Mouse (Mus musculus): ENCODE data around the gene Gja5. TPM values are rescaled to one million over a fixed set of nuclear protein-coding genes. Genes with fewer than 3 reads are reported as not detected.
A peak's percentile ranks its signal among the peaks of the same experiment; 100 is the strongest.

Gja5 gene
- polyA plus RNA-seq, 1 experiment from 2014 or later: 12.4 TPM

GRCm38 (mm10) chr3:97039721-97040120 is 135.2 kb downstream of the Gja5 start:
- no peak for TF ChIP-seq CTCF (IDR thresholded peaks at IDR 0.05; ENCODE audit: low read depth)
- Histone ChIP-seq H3K27me3 (ENCODE audit: insufficient read depth, low read length) (no peaks in the 10 kb centered on the region), H3K27ac (no peak overlapping the region), H3K9ac (ENCODE audit: low read depth, low read length) (no peak overlapping the region), H3K4me3 (replicated peaks; ENCODE audit: low read depth, low read length) (no peak overlapping the region), H3K4me2 (ENCODE audit: low read length) (no peak overlapping the region), H3K36me3 (ENCODE audit: insufficient read depth, low read length) (no peaks in the 10 kb centered on the region), H3K4me1 (replicated peaks; ENCODE audit: insufficient read depth, low read length) (no peaks in the 10 kb centered on the region), H3K9me3 (replicated peaks; ENCODE audit: low read length) (no peaks in the 10 kb centered on the region)
- DNase-seq (ENCODE audit: low spot score): peak; percentile 12
- 68% methylated on average over 6 of the region's 6 CpGs for WGBS
- no peak for ATAC-seq (replicated peaks; ENCODE audit: low FRiP score, low read depth)

- Histone ChIP-seq H3K4me2 (ENCODE audit: low read length) (no peak overlapping the region), H3K9ac (ENCODE audit: low read depth, low read length) (no peak overlapping the region), H3K4me1 (replicated peaks; ENCODE audit: insufficient read depth, low read length) (no peaks in the 10 kb centered on the region), H3K36me3 (ENCODE audit: insufficient read depth, low read length) (no peaks in the 10 kb centered on the region), H3K4me3 (replicated peaks; ENCODE audit: low read depth, low read length) (no peak overlapping the region), H3K27ac (no peak overlapping the region), H3K27me3 (ENCODE audit: insufficient read depth, low read length) (no peaks in the 10 kb centered on the region), H3K9me3 (replicated peaks; ENCODE audit: low read length) (no peaks in the 10 kb centered on the region)
- ATAC-seq (replicated peaks; ENCODE audit: low FRiP score, low read depth): no peak
- no peak for DNase-seq (ENCODE audit: low spot score)
- WGBS: 52% methylated on average over 5 of the region's 5 CpGs
- TF ChIP-seq CTCF (IDR thresholded peaks at IDR 0.05; ENCODE audit: low read depth): no peak
These were observed 139.7 kb downstream of the Gja5 start for GRCm38 (mm10) chr3:97044188-97044587.

DNA sequence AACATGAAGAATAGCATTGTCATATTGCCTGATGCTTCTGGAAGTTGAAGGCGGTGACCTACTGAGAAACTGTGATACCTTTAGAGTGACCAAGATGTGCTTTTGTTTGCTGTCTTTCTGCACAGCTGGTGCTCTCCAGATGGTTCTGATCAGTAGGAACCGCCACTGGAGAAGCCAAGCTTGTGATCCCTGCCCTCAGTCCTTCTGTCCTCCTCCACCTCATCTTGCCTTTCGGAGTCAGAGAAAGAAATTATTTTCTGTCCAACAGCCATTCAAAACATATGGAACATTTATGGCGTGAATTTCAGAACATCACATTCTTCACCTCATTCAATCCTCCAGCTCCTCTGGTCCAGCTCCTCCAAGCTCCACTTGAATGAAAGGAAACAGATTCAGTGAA is 143.3 kb downstream of the Gja5 start:
- no peak overlapping the region for H3K27ac ChIP-seq
- no peak overlapping the region for H3K4me3 ChIP-seq (replicated peaks; ENCODE audit: low read depth, low read length)
- H3K4me2 ChIP-seq (ENCODE audit: low read length): no peak overlapping the region
- H3K4me1 ChIP-seq (replicated peaks; ENCODE audit: insufficient read depth, low read length): 0 out of 2 replicates have a peak, but pooled peaks cover 7% of the 10 kb centered on the region
- ATAC-seq (replicated peaks; ENCODE audit: low FRiP score, low read depth): no peak
- H3K36me3 ChIP-seq (ENCODE audit: insufficient read depth, low read length): no peaks in the 10 kb centered on the region
- no peak overlapping the region for H3K9ac ChIP-seq (ENCODE audit: low read depth, low read length)
- no peaks in the 10 kb centered on the region for H3K9me3 ChIP-seq (replicated peaks; ENCODE audit: low read length)
- WGBS: 74% methylated on average over 4 of the region's 4 CpGs
- DNase-seq (ENCODE audit: low spot score): no peak
- H3K27me3 ChIP-seq (ENCODE audit: insufficient read depth, low read length): no peaks in the 10 kb centered on the region
- no peak for TF ChIP-seq CTCF (IDR thresholded peaks at IDR 0.05; ENCODE audit: low read depth)

DNA sequence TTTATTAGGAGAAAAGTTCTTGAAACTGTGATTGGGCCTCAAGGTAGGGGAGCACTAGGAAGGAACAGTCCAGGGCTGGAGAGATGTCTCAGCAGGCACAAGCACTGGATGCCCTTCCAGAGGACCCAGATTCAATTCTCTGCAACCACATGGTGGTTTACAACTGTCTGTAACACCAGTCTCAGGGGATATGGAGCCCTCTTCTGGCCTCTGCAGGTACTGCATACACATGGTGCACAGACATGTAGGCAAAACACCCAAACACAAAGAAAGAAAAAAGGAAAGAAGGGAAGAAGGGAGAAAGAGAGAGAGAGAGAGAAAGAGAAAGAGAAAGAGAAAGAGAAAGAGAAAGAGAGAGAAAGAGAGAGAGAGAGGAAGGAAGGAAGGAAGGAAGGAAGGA is 143.9 kb downstream of the Gja5 start:
- no peak overlapping the region for H3K27ac ChIP-seq
- ATAC-seq (replicated peaks; ENCODE audit: low FRiP score, low read depth): no peak
- H3K9me3 ChIP-seq (replicated peaks; ENCODE audit: low read length): no peaks in the 10 kb centered on the region
- no peak overlapping the region for H3K9ac ChIP-seq (ENCODE audit: low read depth, low read length)
- TF ChIP-seq CTCF (IDR thresholded peaks at IDR 0.05; ENCODE audit: low read depth): peak; percentile 55
- no peak overlapping the region for H3K4me3 ChIP-seq (replicated peaks; ENCODE audit: low read depth, low read length)
- no peaks in the 10 kb centered on the region for H3K36me3 ChIP-seq (ENCODE audit: insufficient read depth, low read length)
- DNase-seq (ENCODE audit: low spot score): no peak
- H3K4me2 ChIP-seq (ENCODE audit: low read length): no peak overlapping the region
- no peaks in the 10 kb centered on the region for H3K27me3 ChIP-seq (ENCODE audit: insufficient read depth, low read length)
- H3K4me1 ChIP-seq (replicated peaks; ENCODE audit: insufficient read depth, low read length): 0 out of 2 replicates have a peak, but pooled peaks cover 7% of the 10 kb centered on the region

GRCm38 (mm10) chr3:97051264-97051744 is 146.8 kb downstream of the Gja5 start:
- H3K4me3 ChIP-seq (replicated peaks; ENCODE audit: low read depth, low read length): no peak overlapping the region
- no peaks in the 10 kb centered on the region for H3K27me3 ChIP-seq (ENCODE audit: insufficient read depth, low read length)
- no peaks in the 10 kb centered on the region for H3K9me3 ChIP-seq (replicated peaks; ENCODE audit: low read length)
- DNase-seq (ENCODE audit: low spot score) (peak; percentile 83), ATAC-seq (replicated peaks; ENCODE audit: low FRiP score, low read depth) (peak; percentile 85)
- 19% methylated on average over 13 of the region's 13 CpGs for WGBS
- no peak overlapping the region for H3K27ac ChIP-seq
- 0 out of 2 replicates have a peak, but pooled peaks cover 7% of the 10 kb centered on the region for H3K4me1 ChIP-seq (replicated peaks; ENCODE audit: insufficient read depth, low read length)
- no peak overlapping the region for H3K9ac ChIP-seq (ENCODE audit: low read depth, low read length)
- H3K4me2 ChIP-seq (ENCODE audit: low read length): peak overlapping the region; percentile 5; the same call in 1 of the 2 replicates
- TF ChIP-seq CTCF (IDR thresholded peaks at IDR 0.05; ENCODE audit: low read depth): no peak
- H3K36me3 ChIP-seq (ENCODE audit: insufficient read depth, low read length): no peaks in the 10 kb centered on the region

GRCm38 (mm10) chr3:97052069-97052799 is 147.7 kb downstream of the Gja5 start:
- ATAC-seq (replicated peaks; ENCODE audit: low FRiP score, low read depth) (no peak), DNase-seq (ENCODE audit: low spot score) (no peak)
- TF ChIP-seq CTCF (IDR thresholded peaks at IDR 0.05; ENCODE audit: low read depth): no peak
- WGBS: 53% methylated on average over 8 of the region's 8 CpGs
- Histone ChIP-seq H3K36me3 (ENCODE audit: insufficient read depth, low read length) (no peaks in the 10 kb centered on the region), H3K9me3 (replicated peaks; ENCODE audit: low read length) (no peaks in the 10 kb centered on the region), H3K27me3 (ENCODE audit: insufficient read depth, low read length) (no peaks in the 10 kb centered on the region), H3K4me2 (ENCODE audit: low read length) (no peak overlapping the region), H3K27ac (no peak overlapping the region), H3K4me1 (replicated peaks; ENCODE audit: insufficient read depth, low read length) (0 out of 2 replicates have a peak, but pooled peaks cover 7% of the 10 kb centered on the region), H3K4me3 (replicated peaks; ENCODE audit: low read depth, low read length) (no peak overlapping the region), H3K9ac (ENCODE audit: low read depth, low read length) (no peak overlapping the region)
